Mouse (Mus musculus): ENCODE measurements at regions not wholly inside any gene's neighbourhood (a gene's known extent, or its start where the extent isn't known, plus 50 kb on each side); places are given as distances from the start of the nearest gene placed in this dataset.

GRCm38 (mm10) chr5:126019781-126020180 lies 488.2 kb downstream of the Tmem132b start:
- DNase-seq (ENCODE audit: inconsistent age in 2 of 2, low spot score in 1 of 2): no peak

DNA sequence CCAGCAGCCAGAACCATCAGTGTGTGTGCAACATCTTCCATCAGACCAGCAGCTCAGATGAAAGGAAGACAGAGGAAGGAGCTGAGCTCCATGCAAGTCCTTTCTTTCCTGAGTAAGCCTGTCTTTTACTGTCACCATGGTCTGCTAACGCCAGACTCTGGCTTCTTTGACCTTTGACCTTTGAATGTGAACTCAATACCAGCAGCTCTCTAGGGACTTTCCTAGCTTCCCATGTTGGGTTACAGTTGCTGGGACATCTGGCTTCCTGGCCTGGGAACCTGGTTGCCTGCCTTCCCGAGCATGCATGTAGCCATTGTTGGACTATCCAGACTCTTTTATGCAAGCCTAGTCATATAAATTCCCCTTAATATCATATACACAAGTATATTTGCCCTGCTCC lies 492.3 kb downstream of the Tmem132b start:
- DNase-seq (ENCODE audit: inconsistent age in 2 of 2, low spot score in 1 of 2): no peak

DNA sequence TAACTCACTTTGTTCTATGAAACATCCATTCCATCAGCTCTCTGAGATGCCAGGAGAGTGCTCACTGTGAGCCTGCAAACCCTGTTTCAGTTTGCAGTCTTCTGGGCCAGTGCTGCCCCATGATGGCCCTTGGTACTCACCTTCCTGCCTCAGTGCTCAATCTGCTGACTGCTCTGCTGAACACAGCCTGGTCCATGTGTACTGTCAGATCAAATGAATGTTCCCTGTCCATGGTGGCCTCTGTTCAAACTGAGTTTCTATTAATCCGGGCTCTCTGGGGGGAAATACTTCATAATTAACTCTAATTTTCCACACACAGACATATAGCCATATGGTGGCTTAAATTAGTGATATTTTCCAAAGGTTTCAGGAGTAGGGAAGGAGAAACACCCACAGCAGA lies 503.3 kb downstream of the Tmem132b start:
- no peak for DNase-seq (ENCODE audit: inconsistent age in 2 of 2, low spot score in 1 of 2)

GRCm38 (mm10) chr5:126036686-126037085 lies 505.1 kb downstream of the Tmem132b start:
- no peak for DNase-seq (ENCODE audit: inconsistent age in 2 of 2, low spot score in 1 of 2)

DNA sequence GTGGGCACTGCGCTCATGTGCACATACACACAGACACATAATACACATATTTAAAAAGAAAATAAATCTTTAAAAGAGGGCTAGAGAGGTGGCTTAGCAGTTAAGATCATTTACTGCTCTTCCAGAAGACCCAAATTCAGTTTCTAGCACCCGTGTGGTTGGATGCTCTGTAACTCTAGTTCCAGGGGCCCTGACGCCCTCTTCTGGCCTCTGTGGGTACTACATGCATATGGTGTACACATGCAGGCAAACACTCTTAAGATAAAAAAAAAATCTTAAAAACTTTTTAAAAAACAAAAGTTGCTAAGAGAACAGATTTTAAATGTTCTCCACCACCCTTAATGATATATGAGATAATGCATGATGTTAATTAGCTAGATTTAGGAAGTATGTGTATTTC lies 514.2 kb downstream of the Tmem132b start:
- DNase-seq (ENCODE audit: inconsistent age in 2 of 2, low spot score in 1 of 2): no peak

- no peak for DNase-seq (ENCODE audit: inconsistent age in 2 of 2, low spot score in 1 of 2)
Observed at GRCm38 (mm10) chr5:126063644-126064043, 532.1 kb downstream of the Tmem132b start.

DNA sequence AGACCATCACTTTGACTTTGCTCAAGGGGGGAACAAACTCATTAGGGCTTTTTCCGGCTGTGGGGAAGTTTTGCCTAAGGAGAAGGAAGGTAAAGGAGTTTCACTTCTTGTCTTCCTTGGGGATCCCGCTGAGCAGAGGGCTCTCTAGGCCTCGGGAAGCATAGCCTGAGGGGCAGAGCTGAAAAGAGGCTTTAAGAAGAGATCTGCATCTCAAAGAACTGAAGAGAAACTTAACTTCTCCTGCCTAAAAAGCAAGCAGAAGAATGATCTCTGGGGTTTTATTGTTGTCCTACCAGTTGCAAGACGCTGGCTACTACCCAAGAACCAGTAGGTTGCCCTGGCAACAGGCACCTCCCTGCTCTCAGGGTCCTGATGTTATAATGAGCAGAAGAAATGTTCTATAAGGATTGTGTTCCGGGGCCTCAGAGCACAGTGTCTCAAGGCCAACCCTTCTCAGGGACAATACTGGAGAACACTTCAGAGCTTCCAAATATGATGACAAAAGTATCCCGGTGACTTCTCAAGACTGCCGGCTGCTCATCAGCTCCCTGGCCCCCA lies 547.8 kb downstream of the Tmem132b start:
- DNase-seq (ENCODE audit: inconsistent age in 2 of 2, low spot score in 1 of 2): no peak

DNA sequence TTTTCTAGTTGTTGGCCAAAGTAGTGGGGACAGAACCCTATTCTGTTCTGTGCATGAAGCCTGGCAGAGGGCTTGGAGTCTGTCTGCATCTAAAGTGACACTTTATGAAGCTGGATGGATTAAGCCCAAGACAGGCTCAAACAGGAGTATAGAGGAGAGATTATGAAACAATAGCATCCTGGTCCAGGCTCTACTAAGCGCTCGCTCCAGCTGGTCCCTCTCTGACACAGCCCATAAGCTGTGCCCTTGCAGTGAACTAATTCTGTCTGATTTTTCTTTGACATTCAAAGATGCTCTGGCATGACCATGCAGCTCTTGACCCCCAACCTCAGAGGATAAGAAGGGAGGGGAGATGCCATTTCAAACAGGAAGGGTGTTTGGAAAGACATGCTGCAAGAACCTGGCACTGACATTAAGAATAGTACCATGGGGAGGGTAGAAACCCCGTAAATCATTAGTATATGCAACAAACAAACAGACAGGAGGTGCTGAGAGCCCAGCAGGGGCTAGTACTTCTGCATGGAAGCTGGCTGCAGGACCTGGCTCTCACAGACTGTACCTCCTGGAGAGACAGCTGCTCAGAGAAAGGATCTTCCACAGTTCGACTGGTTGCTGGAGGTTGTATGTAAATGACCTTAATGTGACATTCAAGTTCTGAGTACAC lies 556.8 kb downstream of the Tmem132b start:
- DNase-seq (ENCODE audit: inconsistent age in 2 of 2, low spot score in 1 of 2): no peak

DNA sequence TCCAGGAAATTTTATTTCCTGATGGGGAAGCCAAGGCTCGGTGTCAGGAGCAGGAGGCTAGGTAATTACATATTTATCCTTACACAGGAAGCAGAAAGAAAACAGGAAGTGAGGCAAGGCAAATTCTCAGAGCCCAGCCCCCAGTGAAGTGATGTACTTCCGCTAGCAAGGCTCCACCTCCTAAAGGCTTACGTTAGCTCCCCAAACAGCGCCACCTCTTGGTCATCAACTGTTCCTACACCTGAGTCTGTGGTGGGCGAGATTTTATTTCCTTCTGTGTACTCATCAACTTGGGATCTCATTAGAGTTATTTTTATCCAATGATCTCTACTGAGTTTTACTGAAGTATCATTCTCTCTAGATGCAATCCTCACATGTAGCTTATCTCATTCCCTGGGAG lies 561.6 kb downstream of the Tmem132b start:
- DNase-seq (ENCODE audit: inconsistent age in 2 of 2, low spot score in 1 of 2): no peak

DNA sequence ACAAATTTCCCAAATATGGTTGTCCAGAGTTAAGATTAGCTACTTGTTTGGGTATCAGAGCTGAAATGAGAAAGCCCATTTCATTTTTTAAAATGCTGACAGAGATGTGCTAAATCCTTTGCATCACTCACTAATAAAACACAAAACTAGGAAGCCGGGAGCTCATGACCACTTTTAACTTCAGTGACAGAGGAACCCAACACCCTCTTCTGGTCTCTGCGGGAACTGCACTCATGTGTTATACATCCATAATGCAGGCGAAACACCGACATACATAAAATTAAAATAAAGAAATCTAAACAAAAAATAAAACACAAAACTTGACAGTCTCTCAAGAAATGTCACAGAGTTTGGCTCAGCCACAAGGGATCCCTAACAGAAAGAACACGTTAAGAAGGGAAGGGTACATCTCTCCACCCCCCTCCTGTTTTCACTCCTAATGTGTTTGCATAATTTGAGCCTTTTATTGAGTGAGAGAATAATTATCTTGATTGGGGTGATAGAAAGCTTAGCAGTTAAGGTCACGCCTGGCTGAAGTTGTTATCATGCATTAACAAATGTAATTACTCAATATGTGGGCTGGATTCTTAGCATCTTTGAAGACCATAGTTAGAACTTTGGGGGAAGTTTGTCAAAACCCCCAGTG lies 565.2 kb downstream of the Tmem132b start:
- DNase-seq (ENCODE audit: inconsistent age in 2 of 2, low spot score in 1 of 2): no peak

DNA sequence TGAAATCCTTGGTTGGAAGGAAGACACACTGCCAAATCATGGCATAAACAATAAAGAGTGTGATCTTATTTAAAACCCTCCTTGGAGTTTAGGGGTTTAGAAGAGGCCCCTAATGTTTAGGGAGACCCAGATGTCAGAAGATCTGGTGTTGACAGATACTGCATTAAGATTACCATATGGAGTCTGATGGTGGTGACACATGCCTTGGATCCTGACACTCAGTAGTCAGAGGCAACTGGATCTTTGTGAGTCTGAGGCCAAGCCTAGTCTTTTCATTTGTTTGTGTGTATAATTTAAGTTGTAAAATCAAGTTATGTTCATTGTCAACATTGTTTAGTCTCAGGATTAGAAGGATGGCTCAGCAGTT lies 565.7 kb downstream of the Tmem132b start:
- no peak for DNase-seq (ENCODE audit: inconsistent age in 2 of 2, low spot score in 1 of 2)

- no peak for DNase-seq (ENCODE audit: inconsistent age in 2 of 2, low spot score in 1 of 2)
Observed at GRCm38 (mm10) chr5:126098433-126098832, 566.9 kb downstream of the Tmem132b start.

GRCm38 (mm10) chr5:126099931-126100330 lies 568.4 kb downstream of the Tmem132b start:
- no peak for DNase-seq (ENCODE audit: inconsistent age in 2 of 2, low spot score in 1 of 2)

- peak in 1 of 2 experiments; percentile 23 for DNase-seq (ENCODE audit: inconsistent age in 2 of 2, low spot score in 1 of 2)
Observed at GRCm38 (mm10) chr5:126104464-126104863, 572.9 kb downstream of the Tmem132b start.

DNA sequence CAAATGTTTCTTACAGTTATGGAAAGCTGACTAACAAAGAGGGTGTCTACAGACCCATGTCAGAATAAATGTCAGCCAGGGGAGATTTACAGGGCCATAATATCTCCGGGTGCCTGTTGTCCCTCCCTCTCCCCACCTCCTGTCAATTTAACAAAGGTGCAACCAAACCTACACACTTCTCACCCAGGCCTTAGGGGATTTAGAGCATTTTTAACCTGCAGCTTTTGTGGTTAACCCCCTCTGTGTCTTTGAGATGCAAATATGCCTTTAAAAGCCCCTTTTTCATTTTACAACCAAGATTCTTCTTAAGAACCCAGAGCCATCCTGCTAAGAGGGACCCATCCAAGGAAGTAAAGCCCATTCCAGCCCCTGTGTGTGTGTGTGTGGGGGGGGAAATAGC lies 573.3 kb downstream of the Tmem132b start:
- no peak for DNase-seq (ENCODE audit: inconsistent age in 2 of 2, low spot score in 1 of 2)

DNA sequence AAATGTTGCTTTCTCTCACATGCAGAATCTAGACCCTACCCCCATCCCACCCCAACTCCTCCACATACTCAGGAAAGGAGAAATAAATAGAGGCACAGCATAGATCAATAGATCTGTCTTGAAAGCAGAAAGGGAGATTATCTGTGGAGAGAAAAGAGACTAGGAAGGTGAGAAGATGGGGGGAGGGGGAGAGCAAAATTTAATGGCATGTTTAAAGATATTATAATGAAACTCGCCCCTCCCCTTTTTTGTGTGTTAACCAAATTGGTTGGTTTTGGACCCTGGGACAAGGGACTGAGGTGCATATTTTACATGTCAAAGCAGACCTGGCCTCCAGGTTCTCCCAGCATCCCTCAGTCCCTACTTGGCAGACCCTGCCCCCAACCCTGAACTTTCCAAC lies 573.9 kb downstream of the Tmem132b start:
- no peak for DNase-seq (ENCODE audit: inconsistent age in 2 of 2, low spot score in 1 of 2)

DNA sequence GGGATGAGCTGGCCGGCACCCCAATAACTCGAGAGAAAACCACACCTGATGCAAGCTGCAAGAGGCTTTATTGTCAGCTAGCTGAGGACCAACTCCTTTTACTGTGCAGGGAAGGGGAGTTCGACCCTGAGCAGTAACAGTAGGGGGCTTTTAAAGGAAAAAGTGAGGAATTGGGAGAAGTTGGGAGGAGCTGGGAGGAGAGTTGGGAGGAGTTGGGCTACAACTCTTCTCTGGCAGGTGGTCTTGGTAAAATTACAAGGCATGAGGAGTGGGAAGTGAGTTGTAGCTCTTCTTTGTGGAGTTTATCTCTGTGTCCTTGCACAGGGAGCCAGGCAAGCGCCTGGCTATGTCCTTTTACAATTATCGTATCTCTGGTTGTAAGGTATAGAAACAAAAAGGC lies 575.4 kb downstream of the Tmem132b start:
- DNase-seq (ENCODE audit: inconsistent age in 2 of 2, low spot score in 1 of 2): no peak

GRCm38 (mm10) chr5:126108837-126109236 lies 577.3 kb downstream of the Tmem132b start:
- DNase-seq (ENCODE audit: inconsistent age in 2 of 2, low spot score in 1 of 2): no peak

DNA sequence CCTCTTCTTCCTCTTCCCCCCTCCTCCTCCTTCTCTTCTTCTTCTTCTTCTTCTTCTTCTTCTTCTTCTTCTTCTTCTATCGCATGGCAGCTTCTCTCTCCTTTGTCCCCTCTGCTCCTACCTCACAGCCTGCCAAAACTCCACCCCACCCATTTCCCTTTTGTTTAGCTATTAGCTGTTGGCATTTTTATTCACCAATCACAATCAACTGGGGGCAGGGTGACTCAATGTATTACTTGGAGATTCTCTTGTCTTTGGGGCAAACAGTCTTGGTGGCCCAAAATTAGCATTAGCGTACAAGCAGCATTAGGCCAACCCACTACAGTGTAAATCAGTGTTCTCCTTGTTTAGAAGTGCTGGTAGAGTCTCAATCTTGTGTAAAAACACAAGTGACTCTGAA lies 585.7 kb downstream of the Tmem132b start:
- no peak for DNase-seq (ENCODE audit: inconsistent age in 2 of 2, low spot score in 1 of 2)

- no peak for DNase-seq (ENCODE audit: inconsistent age in 2 of 2, low spot score in 1 of 2)
Observed at GRCm38 (mm10) chr5:126117906-126118521, 586.4 kb downstream of the Tmem132b start.

GRCm38 (mm10) chr5:126118731-126119130 lies 587.2 kb downstream of the Tmem132b start:
- DNase-seq (ENCODE audit: inconsistent age in 2 of 2, low spot score in 1 of 2): no peak

DNA sequence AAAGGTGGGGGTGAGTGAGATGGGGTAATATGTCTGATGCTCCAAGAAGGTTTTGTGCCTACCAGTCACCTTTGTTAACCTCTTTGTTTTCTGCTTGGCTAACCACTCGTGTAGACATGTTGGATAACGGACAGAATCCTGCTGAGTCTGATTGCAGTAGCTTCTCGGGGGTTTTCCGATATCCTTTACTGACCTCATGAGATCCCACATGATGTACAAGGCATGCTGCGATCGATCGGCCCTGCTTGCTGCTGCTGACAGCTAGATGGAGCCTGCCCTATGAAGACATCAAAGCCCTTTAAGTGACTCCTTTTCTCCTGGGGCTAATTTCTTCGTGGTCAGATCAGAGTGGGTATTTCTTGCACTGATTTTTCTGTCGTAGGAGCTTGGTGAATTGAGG lies 591.6 kb downstream of the Tmem132b start:
- no peak for DNase-seq (ENCODE audit: inconsistent age in 2 of 2, low spot score in 1 of 2)

Measured in adrenal gland, adult (tissue).